Mouse (Mus musculus) small intestine, adult 2 months (tissue): Measurements from ENCODE around the gene Afdn. TPM values are rescaled to one million over a fixed set of nuclear protein-coding genes. Genes with fewer than 3 reads are reported as not detected.
"Not testable (repeated sequence)": the region's sequence is repeated elsewhere in the genome, so short reads cannot be mapped to it uniquely, and the experiment has no call there.

ENCODE experiments used
- H3K27ac ChIP-seq: fragments of 200-500 bp; 2 replicates; pipeline ENCODE4 v1.5.1; 2012; ENCODE audit warnings: low read depth, low read length, control low read depth, inconsistent platforms; ENCODE audit not compliant: insufficient read depth
- H3K27me3 ChIP-seq: fragments of 200-500 bp; 2 replicates; pipeline ENCODE4 v1.6.1; 2012; ENCODE audit warnings: mild to moderate bottlenecking, moderate library complexity, low read length, inconsistent platforms; ENCODE audit not compliant: control insufficient read depth, insufficient read depth
- H3K36me3 ChIP-seq: fragments of 200-500 bp; 2 replicates; pipeline ENCODE4 v1.6.1; 2012; ENCODE audit warnings: mild to moderate bottlenecking, low read length, control low read depth, inconsistent platforms; ENCODE audit not compliant: control insufficient read depth, insufficient read depth
- H3K4me1 ChIP-seq: fragments of 200-500 bp; 2 replicates; pipeline ENCODE4 v1.6.1; 2012; ENCODE audit warnings: low read length, inconsistent platforms, mixed read lengths; ENCODE audit not compliant: control insufficient read depth, insufficient read depth, insufficient read length
- H3K4me3 ChIP-seq: fragments of 200-500 bp; 2 replicates; pipeline ENCODE4 v1.5.1; 2012; ENCODE audit warnings: low read depth, mild to moderate bottlenecking, control low read depth, inconsistent platforms, low read length, moderate library complexity
- CTCF ChIP-seq: fragments of 200-500 bp; IDR thresholded peaks from 2 replicates; pipeline ENCODE4 v1.5.1; 2012; ENCODE audit warnings: low read depth, mild to moderate bottlenecking, control low read depth, inconsistent platforms, low read length, moderate library complexity, mixed read lengths; ENCODE audit not compliant: insufficient replicate concordance, insufficient read length; ENCODE audit errors: extremely low read depth
- POLR2A ChIP-seq: fragments of 200-500 bp; IDR thresholded peaks from 2 replicates; pipeline ENCODE4 v1.6.1; 2012; ENCODE audit warnings: low read depth, mild to moderate bottlenecking, control low read depth, inconsistent platforms, low read length, moderate library complexity
- WGBS: fragments of 180-500 bp; shearing (Covaris S2); methylation state at CpG from one replicate; pipeline ENCODE4 v1.1.7; 2018; 5-methylcytosine and 5-hydroxymethylcytosine counted together
- polyA plus RNA-seq: library from polyadenylated mRNA; depleted of rRNA; stranded (reverse); fragments of >200 nt; gene quantifications from 2 replicates; pipeline ENCODE4 v1.2.3, GENCODE M21; 2012

Gene Afdn
- polyA plus RNA-seq, 1 experiment, result 41.9 TPM

GRCm38 (mm10) chr17:13920771-13921170 is 160.4 kb downstream of the Afdn start:
- Histone ChIP-seq H3K4me3 (no peak overlapping the region), H3K36me3 (no peaks in the 10 kb centered on the region), H3K4me1 (no peaks in the 10 kb centered on the region), H3K27me3 (no peaks in the 10 kb centered on the region), H3K27ac (no peak overlapping the region)
- WGBS, result 62% methylated on average over 2 of the region's 2 CpGs
- TF ChIP-seq CTCF (no peak), POLR2A (no peak)

- no peaks in the 10 kb centered on the region for H3K36me3 ChIP-seq
- 63% methylated on average over 2 of the region's 2 CpGs for WGBS
- H3K4me1 ChIP-seq, result no peaks in the 10 kb centered on the region
- no peak overlapping the region for H3K27ac ChIP-seq
- H3K27me3 ChIP-seq, result no peaks in the 10 kb centered on the region
- TF ChIP-seq CTCF (no peak), POLR2A (no peak)
- H3K4me3 ChIP-seq, result no peak overlapping the region
Measured at GRCm38 (mm10) chr17:13923418-13923817, 163.1 kb downstream of the Afdn start.

GRCm38 (mm10) chr17:13924588-13924987 is 164.2 kb downstream of the Afdn start:
- Histone ChIP-seq H3K4me1 (no peaks in the 10 kb centered on the region), H3K36me3 (no peaks in the 10 kb centered on the region), H3K27ac (no peak overlapping the region), H3K27me3 (no peaks in the 10 kb centered on the region), H3K4me3 (no peak overlapping the region)
- WGBS, result 95% methylated on average over 2 of the region's 2 CpGs
- TF ChIP-seq CTCF, result no peak
- TF ChIP-seq POLR2A, result no peak

GRCm38 (mm10) chr17:13925931-13926330 is 165.6 kb downstream of the Afdn start:
- no peak overlapping the region for H3K27ac ChIP-seq
- no peak overlapping the region for H3K4me3 ChIP-seq

GRCm38 (mm10) chr17:13930421-13930820 is 170.1 kb downstream of the Afdn start:
- 79% methylated on average over 9 of the region's 9 CpGs for WGBS
- no peaks in the 10 kb centered on the region for H3K4me1 ChIP-seq
- H3K36me3 ChIP-seq, result no peaks in the 10 kb centered on the region
- TF ChIP-seq CTCF (no peak), POLR2A (no peak)
- no peak overlapping the region for H3K4me3 ChIP-seq
- no peaks in the 10 kb centered on the region for H3K27me3 ChIP-seq
- no peak overlapping the region for H3K27ac ChIP-seq

More at GRCm38 (mm10) chr17:13925931-13926330, 165.6 kb downstream of the Afdn start:
- WGBS, result 40% methylated on average over 3 of the region's 3 CpGs
- H3K4me1 ChIP-seq, result no peaks in the 10 kb centered on the region
- no peaks in the 10 kb centered on the region for H3K36me3 ChIP-seq
- no peak for TF ChIP-seq CTCF
- TF ChIP-seq POLR2A, result no peak
- H3K27me3 ChIP-seq, result no peaks in the 10 kb centered on the region

GRCm38 (mm10) chr17:13935364-13935763 is 175.0 kb downstream of the Afdn start:
- not testable (repeated sequence) for H3K4me1 ChIP-seq, H3K36me3 ChIP-seq, H3K4me3 ChIP-seq, H3K27ac ChIP-seq, H3K27me3 ChIP-seq
- 99% methylated on average over 2 of the region's 2 CpGs for WGBS

GRCm38 (mm10) chr17:13937787-13938186 is 177.4 kb downstream of the Afdn start:
- Histone ChIP-seq H3K27ac (no peak overlapping the region), H3K27me3 (no peaks in the 10 kb centered on the region), H3K4me1 (peaks cover 7% of the 10 kb centered on the region; the same call in 1 of the 2 replicates), H3K36me3 (no peaks in the 10 kb centered on the region), H3K4me3 (no peak overlapping the region)
- 96% methylated on average over 4 of the region's 4 CpGs for WGBS
- TF ChIP-seq CTCF, result no peak
- TF ChIP-seq POLR2A, result no peak

GRCm38 (mm10) chr17:13938652-13939051 is 178.3 kb downstream of the Afdn start:
- peaks cover 7% of the 10 kb centered on the region; the same call in 1 of the 2 replicates for H3K4me1 ChIP-seq
- 41% methylated on average over 3 of the region's 3 CpGs for WGBS
- TF ChIP-seq CTCF, result no peak
- no peak for TF ChIP-seq POLR2A
- H3K4me3 ChIP-seq, result no peak overlapping the region
- no peaks in the 10 kb centered on the region for H3K36me3 ChIP-seq
- H3K27me3 ChIP-seq, result no peaks in the 10 kb centered on the region
- H3K27ac ChIP-seq, result no peak overlapping the region

- not testable (repeated sequence) for H3K36me3 ChIP-seq, H3K4me3 ChIP-seq, H3K4me1 ChIP-seq, H3K27me3 ChIP-seq, H3K27ac ChIP-seq
- 80% methylated on average over 2 of the region's 2 CpGs for WGBS
Measured at GRCm38 (mm10) chr17:13939231-13939630, 178.9 kb downstream of the Afdn start.
